Mouse (Mus musculus) cerebellum, adult 2 months (tissue): Measurements from ENCODE around the gene Dnaja4.

Source experiments
- CTCF ChIP-seq: fragments of 200-500 bp; IDR thresholded peaks from 2 replicates; pipeline ENCODE4 v1.5.1; 2011; ENCODE audit warnings: low read depth, mild to moderate bottlenecking, control low read depth, low read length, moderate library complexity, borderline replicate concordance; ENCODE audit not compliant: insufficient read depth
- POLR2A ChIP-seq: fragments of 200-500 bp; IDR thresholded peaks from 2 replicates; pipeline ENCODE4 v1.6.1; 2011; ENCODE audit warnings: low read length, control low read depth, borderline replicate concordance; ENCODE audit not compliant: insufficient read depth

- TF ChIP-seq CTCF (no peak), POLR2A (no peak)
Observed at GRCm38 (mm10) chr9:54722596-54722995, 23.9 kb downstream of the Dnaja4 start.
